Mouse (Mus musculus): ENCODE measurements around the gene Cpxm1. TPM values are rescaled to one million over a fixed set of nuclear protein-coding genes. Genes with fewer than 3 reads are reported as not detected.
A peak's percentile ranks its signal among the peaks of the same experiment; 100 is the strongest.

Cpxm1 gene
- polyA plus RNA-seq, 1 experiment from 2014 or later: 3.1 TPM

GRCm38 (mm10) chr2:130423397-130424125 lies 26.2 kb upstream of the Cpxm1 start:
- WGBS (ENCODE audit: insufficient replicate concordance): 14% methylated on average over 49 of the region's 49 CpGs
- peak; percentile 57 for ATAC-seq (ENCODE audit: insufficient read depth)
- H3K4me3 ChIP-seq (replicated peaks): peak overlapping the region; percentile 93
- H3K9ac ChIP-seq: peak overlapping the region; percentile 86
- H3K27me3 ChIP-seq: no peaks in the 10 kb centered on the region
- H3K27ac ChIP-seq (replicated peaks): peak overlapping the region; percentile 89
- H3K4me2 ChIP-seq: peak overlapping the region; percentile 99
- no peaks in the 10 kb centered on the region; the same call in 1 of the 2 replicates for H3K9me3 ChIP-seq (replicated peaks)
- peaks cover 42% of the 10 kb centered on the region for H3K4me1 ChIP-seq (replicated peaks)
- peaks cover 4% of the 10 kb centered on the region; the same call in 1 of the 2 replicates for H3K36me3 ChIP-seq (replicated peaks)

GRCm38 (mm10) chr2:130421781-130422620 lies 24.6 kb upstream of the Cpxm1 start:
- no peak overlapping the region for H3K27ac ChIP-seq (replicated peaks)
- 81% methylated on average over 26 of the region's 26 CpGs for WGBS (ENCODE audit: insufficient replicate concordance)
- no peak overlapping the region for H3K9ac ChIP-seq

GRCm38 (mm10) chr2:130414094-130414856 lies 16.9 kb upstream of the Cpxm1 start:
- Histone ChIP-seq H3K27ac (replicated peaks) (no peak overlapping the region), H3K9me3 (replicated peaks) (no peaks in the 10 kb centered on the region), H3K4me2 (no peak overlapping the region), H3K4me3 (replicated peaks) (no peak overlapping the region), H3K36me3 (replicated peaks) (0 out of 2 replicates have a peak, but pooled peaks cover 4% of the 10 kb centered on the region), H3K4me1 (replicated peaks) (no peaks in the 10 kb centered on the region), H3K9ac (no peak overlapping the region), H3K27me3 (no peaks in the 10 kb centered on the region)
- 61% methylated on average over 6 of the region's 6 CpGs for WGBS (ENCODE audit: insufficient replicate concordance)
- ATAC-seq (ENCODE audit: insufficient read depth): no peak

More at GRCm38 (mm10) chr2:130421781-130422620, 24.6 kb upstream of the Cpxm1 start:
- Histone ChIP-seq H3K4me3 (replicated peaks) (no peak overlapping the region), H3K4me2 (no peak overlapping the region), H3K27me3 (no peaks in the 10 kb centered on the region), H3K36me3 (replicated peaks) (0 out of 2 replicates have a peak, but pooled peaks cover 4% of the 10 kb centered on the region), H3K9me3 (replicated peaks) (no peaks in the 10 kb centered on the region; the same call in 1 of the 2 replicates), H3K4me1 (replicated peaks) (peaks cover 37% of the 10 kb centered on the region)
- no peak for ATAC-seq (ENCODE audit: insufficient read depth)

GRCm38 (mm10) chr2:130412775-130413174 lies 15.4 kb upstream of the Cpxm1 start:
- H3K27me3 ChIP-seq: no peaks in the 10 kb centered on the region
- no peak for ATAC-seq (ENCODE audit: insufficient read depth)
- H3K36me3 ChIP-seq (replicated peaks): no peaks in the 10 kb centered on the region
- no peak overlapping the region for H3K4me2 ChIP-seq
- no peak overlapping the region for H3K4me3 ChIP-seq (replicated peaks)
- no peaks in the 10 kb centered on the region for H3K9me3 ChIP-seq (replicated peaks)
- no peaks in the 10 kb centered on the region for H3K4me1 ChIP-seq (replicated peaks)
- no peak overlapping the region for H3K27ac ChIP-seq (replicated peaks)
- H3K9ac ChIP-seq: no peak overlapping the region
- WGBS (ENCODE audit: insufficient replicate concordance): 57% methylated on average over 3 of the region's 3 CpGs

- WGBS (ENCODE audit: insufficient replicate concordance): 25% methylated on average over 16 of the region's 16 CpGs
- ATAC-seq (ENCODE audit: insufficient read depth): no peak
- Histone ChIP-seq H3K36me3 (replicated peaks) (no peaks in the 10 kb centered on the region), H3K4me3 (replicated peaks) (no peak overlapping the region), H3K4me1 (replicated peaks) (no peaks in the 10 kb centered on the region), H3K9ac (no peak overlapping the region), H3K27ac (replicated peaks) (no peak overlapping the region), H3K4me2 (no peak overlapping the region), H3K27me3 (no peaks in the 10 kb centered on the region), H3K9me3 (replicated peaks) (no peaks in the 10 kb centered on the region)
Measured at GRCm38 (mm10) chr2:130411558-130412495, 14.5 kb upstream of the Cpxm1 start.

GRCm38 (mm10) chr2:130408194-130408593 lies 10.8 kb upstream of the Cpxm1 start:
- H3K4me3 ChIP-seq (replicated peaks): no peak overlapping the region
- H3K27ac ChIP-seq (replicated peaks): no peak overlapping the region
- WGBS (ENCODE audit: insufficient replicate concordance): 27% methylated on average over 6 of the region's 6 CpGs
- H3K36me3 ChIP-seq (replicated peaks): no peaks in the 10 kb centered on the region
- no peaks in the 10 kb centered on the region for H3K4me1 ChIP-seq (replicated peaks)
- no peak overlapping the region for H3K4me2 ChIP-seq
- no peak for ATAC-seq (ENCODE audit: insufficient read depth)
- no peak overlapping the region for H3K9ac ChIP-seq
- H3K27me3 ChIP-seq: no peaks in the 10 kb centered on the region
- no peaks in the 10 kb centered on the region for H3K9me3 ChIP-seq (replicated peaks)

GRCm38 (mm10) chr2:130406178-130406577 lies 8.8 kb upstream of the Cpxm1 start, which contains the start of gene Tmem239:
Gene Tmem239, plus strand, starts transcription at chr2:130406478.
- Histone ChIP-seq H3K27me3 (0 out of 2 replicates have a peak, but pooled peaks cover 3% of the 10 kb centered on the region), H3K9me3 (replicated peaks) (no peaks in the 10 kb centered on the region), H3K4me3 (replicated peaks) (no peak within 1 kb of the TSS), H3K27ac (replicated peaks) (no peak within 1 kb of the TSS), H3K36me3 (replicated peaks) (no peaks in the 10 kb centered on the region), H3K9ac (no peak within 1 kb of the TSS), H3K4me2 (no peak within 1 kb of the TSS), H3K4me1 (replicated peaks) (no peaks in the 10 kb centered on the region)
- no peak for ATAC-seq (ENCODE audit: insufficient read depth)
- WGBS (ENCODE audit: insufficient replicate concordance): 42% methylated on average over 2 of the region's 2 CpGs

- H3K4me3 ChIP-seq (replicated peaks): no peak within 1 kb of the TSS
- H3K4me1 ChIP-seq (replicated peaks): no peaks in the 10 kb centered on the region
- no peak within 1 kb of the TSS for H3K9ac ChIP-seq
- H3K27me3 ChIP-seq: peaks cover 5% of the 10 kb centered on the region; the same call in 1 of the 2 replicates
- H3K27ac ChIP-seq (replicated peaks): no peak within 1 kb of the TSS
- WGBS (ENCODE audit: insufficient replicate concordance): 61% methylated on average over 1 of the region's 1 CpGs
- no peak for ATAC-seq (ENCODE audit: insufficient read depth)
- H3K4me2 ChIP-seq: no peak within 1 kb of the TSS
- no peaks in the 10 kb centered on the region for H3K36me3 ChIP-seq (replicated peaks)
- H3K9me3 ChIP-seq (replicated peaks): no peaks in the 10 kb centered on the region
Measured at GRCm38 (mm10) chr2:130404939-130405338, 7.6 kb upstream of the Cpxm1 start, which contains the start of the genes Gm28372 and 1700020A23Rik. Gene Gm28372, plus strand, starts transcription at chr2:130405239. Gene 1700020A23Rik, plus strand, starts transcription at chr2:130405259.

- H3K36me3 ChIP-seq (replicated peaks): no peaks in the 10 kb centered on the region
- 56% methylated on average over 4 of the region's 4 CpGs for WGBS (ENCODE audit: insufficient replicate concordance)
Measured at GRCm38 (mm10) chr2:130401891-130402290, 4.5 kb upstream of the Cpxm1 start.

GRCm38 (mm10) chr2:130400046-130400445 lies 2.7 kb upstream of the Cpxm1 start:
- 63% methylated on average over 1 of the region's 1 CpGs for WGBS (ENCODE audit: insufficient replicate concordance)
- Histone ChIP-seq H3K27ac (replicated peaks) (no peak overlapping the region), H3K9ac (no peak overlapping the region), H3K4me2 (no peak overlapping the region), H3K4me1 (replicated peaks) (peaks cover 9% of the 10 kb centered on the region), H3K27me3 (peaks cover 50% of the 10 kb centered on the region), H3K9me3 (replicated peaks) (no peaks in the 10 kb centered on the region), H3K4me3 (replicated peaks) (no peak overlapping the region), H3K36me3 (replicated peaks) (no peaks in the 10 kb centered on the region)
- ATAC-seq (ENCODE audit: insufficient read depth): no peak

More at GRCm38 (mm10) chr2:130401891-130402290, 4.5 kb upstream of the Cpxm1 start:
- Histone ChIP-seq H3K4me3 (replicated peaks) (no peak overlapping the region), H3K27me3 (peaks cover 34% of the 10 kb centered on the region), H3K4me1 (replicated peaks) (peaks cover 9% of the 10 kb centered on the region), H3K4me2 (no peak overlapping the region), H3K9ac (no peak overlapping the region), H3K27ac (replicated peaks) (no peak overlapping the region), H3K9me3 (replicated peaks) (no peaks in the 10 kb centered on the region)
- no peak for ATAC-seq (ENCODE audit: insufficient read depth)
